Mouse (Mus musculus) cerebellum, adult 2 months (tissue): ENCODE results near the gene Ssbp3. TPM values are rescaled to one million over a fixed set of nuclear protein-coding genes. Genes with fewer than 3 reads are reported as not detected.
A peak's percentile ranks its signal among the peaks of the same experiment; 100 is the strongest.

ENCODE experiments used
- DNase-seq, 2 experiments: peaks; one replicate each; pipeline ENCODE4 v3.0.0; 2021
- H3K27ac ChIP-seq: fragments of 200-500 bp; 2 replicates; pipeline ENCODE4 v1.5.1; 2012; ENCODE audit warnings: low read length, control low read depth, inconsistent platforms; ENCODE audit not compliant: insufficient read depth
- H3K27me3 ChIP-seq: fragments of 200-500 bp; 2 replicates; pipeline ENCODE4 v1.6.1; 2012; ENCODE audit warnings: inconsistent platforms, mild to moderate bottlenecking, low read length, moderate library complexity; ENCODE audit not compliant: control insufficient read depth, insufficient read depth
- H3K4me1 ChIP-seq: fragments of 200-500 bp; 2 replicates; pipeline ENCODE4 v1.6.1; 2011; ENCODE audit warnings: low read length; ENCODE audit not compliant: control insufficient read depth, insufficient read depth
- H3K4me3 ChIP-seq: fragments of 200-500 bp; replicated peaks from 2 replicates; pipeline ENCODE3; 2011; ENCODE audit warnings: mild to moderate bottlenecking, low read depth, low read length, control low read depth; ENCODE audit not compliant: insufficient read depth
- CTCF ChIP-seq: fragments of 200-500 bp; IDR thresholded peaks from 2 replicates; pipeline ENCODE4 v1.5.1; 2011; ENCODE audit warnings: low read depth, mild to moderate bottlenecking, control low read depth, low read length, moderate library complexity, borderline replicate concordance; ENCODE audit not compliant: insufficient read depth
- POLR2A ChIP-seq: fragments of 200-500 bp; IDR thresholded peaks from 2 replicates; pipeline ENCODE4 v1.6.1; 2011; ENCODE audit warnings: low read length, control low read depth, borderline replicate concordance; ENCODE audit not compliant: insufficient read depth
- WGBS: fragments of 180-500 bp; shearing (Covaris S2); methylation state at CpG from one replicate; pipeline ENCODE4 v1.1.7; 2018; 5-methylcytosine and 5-hydroxymethylcytosine counted together
- polyA plus RNA-seq: library from polyadenylated mRNA; depleted of rRNA; stranded (reverse); fragments of >200 nt; gene quantifications from 2 replicates; pipeline ENCODE4 v1.2.3, GENCODE M21; 2012

Ssbp3 gene
- polyA plus RNA-seq, 1 experiment = 126 TPM

DNA sequence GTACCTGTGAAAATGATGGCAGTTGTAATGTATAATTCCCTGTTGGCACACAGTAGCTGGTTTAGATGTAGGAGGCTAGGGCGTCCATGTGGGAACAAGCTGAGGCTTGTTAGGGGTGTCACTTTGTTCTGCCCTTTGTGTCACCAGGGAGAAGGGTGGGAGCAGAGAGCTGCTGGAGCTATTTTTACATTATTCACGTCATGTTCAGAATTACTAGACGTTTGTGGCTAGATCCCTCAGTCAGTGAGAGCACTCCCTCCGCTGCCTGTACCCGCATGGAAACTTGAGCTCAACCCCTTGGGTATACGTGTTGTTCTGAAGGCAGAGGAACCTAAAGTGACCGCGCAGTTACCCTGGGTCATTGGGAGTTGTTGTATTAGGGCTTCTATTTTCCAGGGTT is 58.4 kb downstream of the Ssbp3 start:
- DNase-seq = no peak
- WGBS = 75% methylated on average over 8 of the region's 8 CpGs
- Histone ChIP-seq H3K4me3 (no peak overlapping the region), H3K27ac (no peak overlapping the region), H3K4me1 (peaks cover 71% of the 10 kb centered on the region), H3K27me3 (no peaks in the 10 kb centered on the region)
- TF ChIP-seq CTCF (no peak), POLR2A (no peak)

DNA sequence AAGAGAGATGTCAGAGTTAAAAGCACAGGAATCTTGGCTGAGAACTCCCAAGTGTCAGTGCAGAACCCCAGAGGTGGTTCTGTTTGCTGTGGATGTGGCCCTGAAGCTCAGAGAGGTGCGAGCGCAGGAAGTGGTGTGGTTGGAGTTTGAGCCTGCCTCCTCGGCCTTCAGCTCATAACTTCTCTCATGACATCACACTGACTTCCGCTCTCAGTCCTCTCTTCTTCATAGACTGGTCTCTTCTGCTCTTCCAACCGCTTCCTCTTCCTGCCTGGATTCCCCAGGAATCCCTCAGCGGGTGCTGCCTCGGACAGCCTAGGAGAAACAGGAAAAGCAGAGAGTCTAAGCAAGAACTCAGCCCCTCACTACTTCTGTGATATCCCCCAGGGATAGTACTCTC is 60.3 kb downstream of the Ssbp3 start:
- TF ChIP-seq POLR2A (no peak), CTCF (no peak)
- H3K27me3 ChIP-seq = no peaks in the 10 kb centered on the region
- peaks cover 69% of the 10 kb centered on the region for H3K4me1 ChIP-seq
- no peak overlapping the region for H3K27ac ChIP-seq
- no peak for DNase-seq
- no peak overlapping the region for H3K4me3 ChIP-seq
- WGBS = 85% methylated on average over 7 of the region's 7 CpGs

GRCm38 (mm10) chr4:106972061-106972460 is 61.6 kb downstream of the Ssbp3 start:
- WGBS = 40% methylated on average over 4 of the region's 4 CpGs
- H3K27ac ChIP-seq = peak overlapping the region; percentile 93
- H3K27me3 ChIP-seq = no peaks in the 10 kb centered on the region
- H3K4me3 ChIP-seq = no peak overlapping the region
- no peak for TF ChIP-seq POLR2A
- no peak for TF ChIP-seq CTCF
- H3K4me1 ChIP-seq = peaks cover 68% of the 10 kb centered on the region
- DNase-seq = no peak

- TF ChIP-seq CTCF (0 out of 2 replicates have a peak, but pooled peaks have one; percentile 20), POLR2A (no peak)
- peak; percentile 86 to 93 for DNase-seq
- no peak overlapping the region for H3K4me3 ChIP-seq
- H3K27me3 ChIP-seq = no peaks in the 10 kb centered on the region
- peak overlapping the region; percentile 93 for H3K27ac ChIP-seq
- 25% methylated on average over 15 of the region's 15 CpGs for WGBS
- peaks cover 68% of the 10 kb centered on the region for H3K4me1 ChIP-seq
Observed at GRCm38 (mm10) chr4:106972461-106973384, 62.2 kb downstream of the Ssbp3 start.

DNA sequence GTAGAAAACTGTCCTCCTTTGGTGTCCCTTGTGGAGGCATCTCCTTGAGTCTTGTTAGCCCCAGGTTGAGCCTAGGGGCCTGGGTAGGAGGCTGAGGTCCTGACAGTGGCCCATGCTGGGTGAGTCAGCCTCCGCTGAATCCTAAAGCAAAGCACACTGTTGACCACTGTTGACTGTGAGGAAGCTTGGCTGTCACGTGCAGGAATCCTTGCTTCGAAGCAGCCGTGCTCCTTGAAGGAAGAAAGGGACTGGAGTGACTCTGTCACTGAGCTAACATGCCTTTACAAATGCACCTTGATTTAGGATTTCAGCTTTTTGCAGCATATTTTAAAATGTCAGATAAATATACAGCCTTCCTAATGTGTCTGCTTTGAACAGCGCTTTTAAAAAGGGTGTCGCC is 64.8 kb downstream of the Ssbp3 start:
- no peak for DNase-seq
- Histone ChIP-seq H3K4me1 (peaks cover 72% of the 10 kb centered on the region), H3K27ac (no peak overlapping the region), H3K4me3 (no peak overlapping the region), H3K27me3 (no peaks in the 10 kb centered on the region)
- TF ChIP-seq POLR2A = no peak
- no peak for TF ChIP-seq CTCF
- 86% methylated on average over 6 of the region's 6 CpGs for WGBS

- 73% methylated on average over 4 of the region's 4 CpGs for WGBS
- Histone ChIP-seq H3K4me1 (peaks cover 70% of the 10 kb centered on the region), H3K27ac (no peak overlapping the region), H3K4me3 (no peak overlapping the region), H3K27me3 (no peaks in the 10 kb centered on the region)
- no peak for DNase-seq
- TF ChIP-seq CTCF = no peak
- TF ChIP-seq POLR2A = no peak
Observed at GRCm38 (mm10) chr4:106975890-106976289, 65.4 kb downstream of the Ssbp3 start.

DNA sequence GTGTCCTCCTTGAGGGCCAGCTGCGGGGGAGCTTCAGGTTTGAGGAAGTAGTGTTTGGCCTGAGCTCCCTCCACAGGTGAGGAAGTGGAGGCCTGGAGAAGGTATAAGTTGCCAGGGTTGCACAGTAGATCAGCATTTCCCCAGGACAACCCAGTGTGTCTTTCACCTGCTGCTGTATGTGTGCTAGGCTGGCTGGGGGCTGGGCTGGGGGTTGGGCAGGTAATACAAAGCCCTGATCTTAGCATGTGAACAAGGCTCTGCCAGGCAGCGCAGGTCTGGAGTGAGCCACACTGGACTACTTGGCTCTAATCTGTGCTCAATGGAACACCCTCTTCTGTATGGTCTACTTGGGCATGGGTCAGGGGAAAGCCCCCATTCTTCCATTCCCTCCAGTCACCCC is 66.1 kb downstream of the Ssbp3 start:
- Histone ChIP-seq H3K4me1 (peaks cover 63% of the 10 kb centered on the region), H3K27ac (no peak overlapping the region), H3K4me3 (no peak overlapping the region), H3K27me3 (no peaks in the 10 kb centered on the region)
- 86% methylated on average over 2 of the region's 2 CpGs for WGBS
- DNase-seq = no peak
- TF ChIP-seq POLR2A = no peak
- no peak for TF ChIP-seq CTCF

DNA sequence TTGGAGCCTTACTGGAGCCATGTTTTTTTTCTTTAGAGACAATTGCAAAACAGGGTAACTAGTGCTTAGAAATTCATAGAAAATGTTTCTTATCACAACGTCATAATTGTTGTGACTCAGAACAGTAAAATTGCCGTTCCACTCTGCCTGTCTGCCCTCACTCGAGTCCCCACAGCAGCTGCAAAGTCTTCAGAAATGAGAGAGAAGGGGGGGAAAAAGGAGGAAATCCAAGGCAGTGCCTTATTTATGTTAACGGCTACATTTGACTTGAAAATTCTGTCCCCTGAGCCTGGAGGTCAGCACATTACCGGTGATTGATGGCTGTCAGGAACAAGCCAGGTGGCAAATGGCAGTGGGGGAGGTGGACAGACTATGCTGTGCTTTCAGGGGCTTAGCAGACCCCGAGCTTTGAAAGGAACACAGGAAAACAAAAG is 66.7 kb downstream of the Ssbp3 start:
- H3K27me3 ChIP-seq = no peaks in the 10 kb centered on the region
- H3K27ac ChIP-seq = no peak overlapping the region
- 60% methylated on average over 6 of the region's 6 CpGs for WGBS
- DNase-seq = no peak
- no peak overlapping the region for H3K4me3 ChIP-seq
- TF ChIP-seq POLR2A = no peak
- no peak for TF ChIP-seq CTCF
- H3K4me1 ChIP-seq = peaks cover 58% of the 10 kb centered on the region
